Mouse (Mus musculus) forebrain, embryonic 12.5 days (tissue): ENCODE data around the gene Bhlhb9. TPM values are rescaled to one million over a fixed set of nuclear protein-coding genes. Genes with fewer than 3 reads are reported as not detected.

Experiments
- ATAC-seq: fragments of 200-750 bp; cut with Nextera tagmentation; 2 replicates; pipeline ENCODE4 v1.8.0; 2017; ENCODE audit warnings: moderate TSS enrichment; ENCODE audit not compliant: low FRiP score
- H3K27ac ChIP-seq: fragments of 300-500 bp; sonication (generic); 2 replicates; pipeline ENCODE4 v1.5.1; 2016; ENCODE audit warnings: mild to moderate bottlenecking
- H3K27me3 ChIP-seq: fragments of 300-500 bp; sonication (generic); 2 replicates; pipeline ENCODE4 v1.6.1; 2016; ENCODE audit warnings: mild to moderate bottlenecking
- H3K36me3 ChIP-seq: fragments of 300-500 bp; sonication (generic); replicated peaks from 2 replicates; pipeline ENCODE4 v1.6.1; 2016; ENCODE audit warnings: mild to moderate bottlenecking
- H3K4me1 ChIP-seq: fragments of 300-500 bp; sonication (generic); 2 replicates; pipeline ENCODE4 v1.6.1; 2016
- H3K4me2 ChIP-seq: fragments of 300-500 bp; sonication (generic); 2 replicates; pipeline ENCODE4 v1.6.1; 2016; ENCODE audit warnings: mild to moderate bottlenecking, moderate library complexity
- H3K4me3 ChIP-seq: fragments of 300-500 bp; sonication (generic); replicated peaks from 2 replicates; pipeline ENCODE4 v1.5.1; 2016; ENCODE audit warnings: mild to moderate bottlenecking
- H3K9ac ChIP-seq: fragments of 300-500 bp; sonication (generic); 2 replicates; pipeline ENCODE4 v1.6.1; 2016; ENCODE audit warnings: mild to moderate bottlenecking
- H3K9me3 ChIP-seq: fragments of 300-500 bp; sonication (generic); 2 replicates; pipeline ENCODE4 v1.6.1; 2016
- WGBS: fragments of 180-500 bp; shearing (Covaris S2); methylation state at CpG from one replicate; pipeline ENCODE4 v1.1.7; 2016; 5-methylcytosine and 5-hydroxymethylcytosine counted together
- microRNA counts: library from miRNA; unstranded; fragments of <30 nt; microRNA quantifications from one replicate; lab custom pipeline; 2017
- microRNA-seq: library from miRNA; unstranded; fragments of <30 nt; microRNA quantifications from one replicate; pipeline ENCODE4, GENCODE M21; 2017
- polyA plus RNA-seq: library from polyadenylated mRNA; unstranded; fragments of >200 nt; fragmentation: Nextera tagmentation; extraction: Ambion mirVana; gene quantifications from 2 replicates; pipeline ENCODE4 v1.2.1, GENCODE M21; 2016

Gene Bhlhb9
- polyA plus RNA-seq, 1 experiment from 2014 or later = 90.2 TPM

DNA sequence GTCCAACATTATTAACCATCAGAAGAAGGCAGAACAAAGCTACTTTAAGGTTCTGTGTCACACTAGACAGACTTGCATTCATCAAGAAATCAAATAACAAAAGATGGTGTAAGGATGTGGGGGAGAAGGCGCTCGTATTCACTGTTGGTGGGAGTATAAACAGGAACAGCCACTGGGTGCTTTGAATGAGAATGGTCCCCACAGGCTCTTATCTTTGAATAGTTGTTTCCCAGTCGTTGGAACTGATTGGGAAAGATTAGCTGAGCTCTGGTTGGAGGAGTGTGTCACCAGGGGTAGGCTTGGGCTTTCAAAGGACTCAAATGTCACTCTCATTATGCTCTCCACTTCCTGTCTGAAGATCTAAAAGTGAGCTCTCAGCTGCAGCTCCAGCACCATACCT lies 128.5 kb downstream of the Bhlhb9 start:
- Histone ChIP-seq H3K4me2 (no peak overlapping the region), H3K27me3 (no peaks in the 10 kb centered on the region), H3K36me3 (no peaks in the 10 kb centered on the region), H3K4me3 (no peak overlapping the region), H3K9ac (no peak overlapping the region), H3K4me1 (no peaks in the 10 kb centered on the region), H3K27ac (no peak overlapping the region), H3K9me3 (no peaks in the 10 kb centered on the region)
- 31% methylated on average over 3 of the region's 3 CpGs for WGBS
- ATAC-seq = no peak

DNA sequence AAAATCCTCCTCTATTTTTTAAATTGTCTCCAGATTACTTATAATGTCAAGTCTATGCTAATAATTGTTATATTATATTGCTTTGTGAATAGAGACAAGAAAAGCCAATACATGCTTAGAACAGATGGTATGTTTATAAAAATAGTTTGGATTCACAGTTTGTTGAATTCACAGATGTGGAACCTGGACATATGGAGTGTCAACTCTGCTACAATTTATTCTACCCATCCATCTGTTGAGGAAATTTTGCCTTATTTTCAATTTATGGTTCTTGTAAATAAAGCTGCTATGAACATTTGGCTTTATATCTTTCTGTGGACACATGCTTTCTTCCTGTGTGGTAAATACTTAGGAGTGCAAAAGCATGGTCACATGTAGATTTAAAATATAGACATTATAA lies 131.2 kb downstream of the Bhlhb9 start:
- no peaks in the 10 kb centered on the region for H3K36me3 ChIP-seq

DNA sequence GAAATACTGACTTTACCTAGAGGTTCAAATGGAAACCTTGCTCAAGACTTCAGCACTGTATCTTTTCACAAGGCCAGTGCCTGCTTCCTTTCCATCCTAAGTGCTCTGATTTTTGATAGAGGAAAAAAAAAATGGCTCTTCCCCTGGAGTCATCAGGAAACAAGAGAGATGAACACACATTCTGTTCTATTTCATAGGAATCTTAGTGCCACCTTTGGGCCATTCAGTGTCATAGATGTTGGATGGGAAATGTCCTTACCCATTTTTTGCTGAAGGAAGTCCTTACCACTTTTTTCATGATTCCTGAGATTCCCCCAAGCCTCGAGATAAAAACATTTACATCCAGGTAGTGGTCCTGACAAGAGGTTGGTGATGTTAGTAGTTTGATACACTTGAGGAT lies 139.1 kb downstream of the Bhlhb9 start:
- Histone ChIP-seq H3K36me3 (no peaks in the 10 kb centered on the region), H3K4me3 (no peak overlapping the region), H3K9ac (no peak overlapping the region), H3K27ac (no peak overlapping the region), H3K9me3 (no peaks in the 10 kb centered on the region), H3K4me1 (no peaks in the 10 kb centered on the region), H3K4me2 (no peak overlapping the region), H3K27me3 (no peaks in the 10 kb centered on the region)
- WGBS = 49% methylated on average over 1 of the region's 1 CpGs
- no peak for ATAC-seq

More for the DNA sequence above, 131.2 kb downstream of the Bhlhb9 start:
- Histone ChIP-seq H3K27ac (no peak overlapping the region), H3K4me1 (no peaks in the 10 kb centered on the region), H3K4me2 (no peak overlapping the region), H3K27me3 (no peaks in the 10 kb centered on the region), H3K9me3 (no peaks in the 10 kb centered on the region), H3K4me3 (no peak overlapping the region), H3K9ac (no peak overlapping the region)
- ATAC-seq = no peak

MicroRNAs encoded within 50 kb of the gene (microRNA counts, 519-probe panel; counts per million panel counts)
- not detected for microRNA mmu-miR-1970 (lab: Ali Mortazavi, UCI)

Small RNAs within 50 kb of the gene (microRNA-seq; reads per million reads assigned to microRNA genes)
- gene Mir1970 = not detected

Other genes starting within 250 kb of the Bhlhb9 start
- gene Nxf7, start 198.8 kb upstream of the Bhlhb9 start, polyA plus RNA-seq = not detected in 2 replicates
- gene Prame, start 169.9 kb upstream of the Bhlhb9 start, polyA plus RNA-seq = not detected in 2 replicates
- not detected in 2 replicates for gene Tcp11x2, start 103.8 kb upstream of the Bhlhb9 start, polyA plus RNA-seq
- not detected in 2 replicates for gene Tmsb15a, start 72.3 kb upstream of the Bhlhb9 start, polyA plus RNA-seq
- gene Armcx5, start 54.9 kb upstream of the Bhlhb9 start, polyA plus RNA-seq = 11.8 and 12.9 TPM in 2 replicates
- 109 and 115 TPM in 2 replicates for gene Gprasp1, start 54.9 kb upstream of the Bhlhb9 start, polyA plus RNA-seq
- gene Gprasp2, start 41.4 kb downstream of the Bhlhb9 start, polyA plus RNA-seq = 79.9 and 84.6 TPM in 2 replicates
- gene Arxes2, start 196.2 kb downstream of the Bhlhb9 start, polyA plus RNA-seq = 143 and 148 TPM in 2 replicates
- gene Arxes1, start 235.8 kb downstream of the Bhlhb9 start, polyA plus RNA-seq = 50.8 and 53.0 TPM in 2 replicates